21 mouse cellular contexts compared by ENCODE assay signal in genomic region chr3:41351786-41352185, GRCm38 (mm10).
DNase-seq lines count a peak whose midpoint lies in the region; ATAC-seq and TF ChIP-seq lines count a peak whose summit lies in the region.
"Had no signal": no experiment of that assay in that cellular context is flagged by ENCODE, and none has a peak within 500 bp of the region (broad histone marks: within the 10 kb centered on the region; RNA-seq: fewer than 3 reads in every experiment).

No protein-coding gene starts in this region.

- no peak overlapping the region for H3K4me3 ChIP-seq in bone marrow, adult 2 months (replicated peaks; ENCODE audit: control insufficient read depth, low read depth, low read length)
- H3K4me3 ChIP-seq: embryonic facial prominence, embryonic 13.5 days; embryonic facial prominence, embryonic 15.5 days; erythroblast, embryonic 14.5 days; forebrain, embryonic 10.5 days; forebrain, embryonic 12.5 days had no signal

- peak; percentile 43; the same call in 1 of the 2 replicates for ATAC-seq in common myeloid progenitor, adult 5-6 weeks (replicated peaks; ENCODE audit: low read depth, poor library complexity, severe bottlenecking)
- peak; percentile 46 for ATAC-seq in megakaryocyte, adult 5-6 weeks (ENCODE audit: poor library complexity, severe bottlenecking)
- ATAC-seq: forebrain, embryonic 14.5 days; forebrain, embryonic 16.5 days had no signal

- peaks cover 3% of the 10 kb centered on the region for H3K4me1 ChIP-seq in bone marrow, adult 2 months (ENCODE audit: control insufficient read depth, insufficient read depth, low read length)
- H3K4me1 ChIP-seq: embryonic facial prominence, embryonic 13.5 days; embryonic facial prominence, embryonic 15.5 days had no signal

- 50% methylated on average over 4 of the region's 4 CpGs for WGBS in bone marrow, adult 2 months

- no peak for TF ChIP-seq POLR2A in bone marrow, adult 2 months (IDR thresholded peaks at IDR 0.05; ENCODE audit: borderline replicate concordance, control insufficient read depth, low read depth, low read length)

- no peak for DNase-seq in left cerebral cortex, postnatal 25 days (ENCODE audit: low spot score in 2 of 2)
- DNase-seq in lung, postnatal 25 days (ENCODE audit: low spot score): no peak
- no peak for DNase-seq in thymus, postnatal 0 days (ENCODE audit: low spot score)
- DNase-seq: adrenal gland, postnatal 10 days; adrenal gland, postnatal 25 days; cerebellum, adult 11-12 months; cerebellum, adult 2 months; cerebellum, adult 9-10 months; cerebellum, postnatal 10 days; cerebellum, postnatal 25 days; embryo, embryonic 11 days had no signal

- TF ChIP-seq CTCF in bone marrow, adult 2 months (IDR thresholded peaks at IDR 0.05; ENCODE audit: control insufficient read depth, insufficient read depth, low read length): no peak

- peak overlapping the region; percentile 55; the same call in 1 of the 2 replicates for H3K27ac ChIP-seq in bone marrow, adult 2 months (ENCODE audit: control insufficient read depth, insufficient read depth, low read depth, low read length, poor library complexity)
- H3K27ac ChIP-seq: embryonic facial prominence, embryonic 13.5 days; embryonic facial prominence, embryonic 15.5 days; forebrain, embryonic 10.5 days; forebrain, embryonic 12.5 days had no signal

- intact Hi-C loops in left cerebral cortex, postnatal 25 days (cut with DNase I): no loop called here
